8 mouse cellular contexts compared by ENCODE assay signal in genomic region chr5:123906976-123907630, GRCm38 (mm10). TPM values are rescaled to one million over a fixed set of nuclear protein-coding genes. Genes with fewer than 3 reads are reported as not detected.
A peak's percentile ranks its signal among the peaks of the same experiment; 100 is the strongest.
DNase-seq lines count a peak whose midpoint lies in the region; ATAC-seq and TF ChIP-seq lines count a peak whose summit lies in the region.

Gene Denr, plus strand, starts transcription at chr5:123907175.

- WGBS in forebrain, embryonic 14.5 days = under 1% methylated on average over 49 of the region's 61 CpGs
- under 1% methylated on average over 61 of the region's 61 CpGs for WGBS in lung, adult 2 months

- H3K27ac ChIP-seq in ES-Bruce4 (ENCODE audit: insufficient read depth, low read length) = no peak within 1 kb of the TSS
- H3K27ac ChIP-seq in forebrain, embryonic 14.5 days (ENCODE audit: low read depth, low read length) = peak within 1 kb of the TSS; percentile 82

- peak; percentile 83 for TF ChIP-seq CTCF in ES-Bruce4 (IDR thresholded peaks at IDR 0.05; ENCODE audit: low read depth, low read length)
- TF ChIP-seq CTCF in lung, adult 2 months (IDR thresholded peaks at IDR 0.05; ENCODE audit: insufficient read depth, low read length) = peak; percentile 61

- H3K9ac ChIP-seq in ES-Bruce4 (ENCODE audit: low read depth, poor library complexity, severe bottlenecking) = peak within 1 kb of the TSS; percentile 96
- H3K9ac ChIP-seq in forebrain, embryonic 14.5 days (ENCODE audit: low read length) = peak within 1 kb of the TSS; percentile 99

- no peaks in the 10 kb centered on the region for H3K9me3 ChIP-seq in ES-Bruce4 (replicated peaks; ENCODE audit: control insufficient read depth, insufficient read depth, low read length, poor library complexity, severe bottlenecking)
- H3K9me3 ChIP-seq in forebrain, embryonic 14.5 days (replicated peaks; ENCODE audit: control insufficient read depth, low read length) = no peaks in the 10 kb centered on the region

- no peak for TF ChIP-seq EP300 in ES-Bruce4 (IDR thresholded peaks at IDR 0.05; ENCODE audit: insufficient read depth, low read depth, low read length)

- peak within 1 kb of the TSS; percentile 71 for H3K4me2 ChIP-seq in forebrain, embryonic 14.5 days (ENCODE audit: low read length)

- no peaks in the 10 kb centered on the region for H3K27me3 ChIP-seq in ES-Bruce4 (ENCODE audit: control insufficient read depth, insufficient read depth, low read length, poor library complexity, severe bottlenecking)
- no peaks in the 10 kb centered on the region for H3K27me3 ChIP-seq in forebrain, embryonic 14.5 days (replicated peaks; ENCODE audit: control insufficient read depth, insufficient read depth, low read length)

- H3K4me1 ChIP-seq in ES-Bruce4 (ENCODE audit: control insufficient read depth, insufficient read depth, low read length) = no peaks in the 10 kb centered on the region
- H3K4me1 ChIP-seq in forebrain, embryonic 14.5 days (ENCODE audit: control insufficient read depth, insufficient read depth, low read length) = peaks cover 9% of the 10 kb centered on the region
- H3K4me1 ChIP-seq in lung, adult 2 months (ENCODE audit: control insufficient read depth, insufficient read depth, low read length) = peaks cover 4% of the 10 kb centered on the region; the same call in 1 of the 2 replicates

- ATAC-seq in cerebellum, adult (ENCODE audit: insufficient number of reproducible peaks, low FRiP score, low TSS enrichment) = peak; percentile 92
- peak; percentile 97 for ATAC-seq in forebrain, embryonic 14.5 days
- peak; percentile 91 for ATAC-seq in neutrophil, adult 5-6 weeks (ENCODE audit: extremely low read depth, insufficient number of reproducible peaks, low FRiP score, poor library complexity, severe bottlenecking)

- peak; percentile 98 for DNase-seq in forebrain, embryonic 14.5 days (ENCODE audit: low spot score)
- peak; percentile 97 for DNase-seq in heart, postnatal 25 days (ENCODE audit: low spot score)
- peak; percentile 98 to 99 for DNase-seq in layer of hippocampus, adult 18-20 months (ENCODE audit: low spot score in 2 of 2)
- DNase-seq in lung, adult 2 months = peak; percentile 99
- DNase-seq in thymus, adult 18-20 months = peak; percentile 96

- intact Hi-C loops in heart, postnatal 25 days (cut with DNase I) = loop anchor here (2.0 to 5.0 kb wide), 3 partner anchors 80 to 280 kb away; no protein-coding TSS in a partner anchor

- peak; percentile 80 for TF ChIP-seq POLR2A in ES-Bruce4 (IDR thresholded peaks at IDR 0.05; ENCODE audit: insufficient read depth, low read length)
- peak; percentile 72; the same call in 1 of the 2 replicates for TF ChIP-seq POLR2A in lung, adult 2 months (IDR thresholded peaks at IDR 0.05; ENCODE audit: borderline replicate concordance, extremely low read depth, low read depth, low read length)

- H3K36me3 ChIP-seq in ES-Bruce4 (ENCODE audit: control insufficient read depth, insufficient read depth, low read length, poor library complexity, severe bottlenecking) = peaks cover 27% of the 10 kb centered on the region
- peaks cover 38% of the 10 kb centered on the region for H3K36me3 ChIP-seq in forebrain, embryonic 14.5 days (ENCODE audit: control insufficient read depth, insufficient read depth, low read length)

- H3K4me3 ChIP-seq in ES-Bruce4 (ENCODE audit: low read depth, low read length) = peak within 1 kb of the TSS; percentile 100
- peak within 1 kb of the TSS; percentile 96 for H3K4me3 ChIP-seq in forebrain, embryonic 14.5 days (ENCODE audit: low read depth, low read length)
- H3K4me3 ChIP-seq in lung, adult 2 months (replicated peaks; ENCODE audit: extremely low read depth, low read depth, low read length) = peak within 1 kb of the TSS; percentile 93

RNA-seq across cellular contexts. Expression of gene Denr, which starts in this region (rescaled TPM):
- polyA plus RNA-seq in ES-Bruce4 (2011; ENCODE audit: insufficient read depth, insufficient read length, low read depth, missing spikeins) = 143 and 159 TPM in 2 replicates
- polyA plus RNA-seq in forebrain, embryonic 14.5 days (2014; fragmentation: Nextera tagmentation; extraction: Ambion mirVana) = 95.3 and 127 TPM in 2 replicates
- 10 to 100 TPM; 48.0 to 48.9 TPM for total RNA-seq in heart, postnatal 25 days (2021)
- total RNA-seq in layer of hippocampus, adult 18-20 months (2021) = 10 to 100 TPM; 64.9 TPM
- 18.7 and 20.3 TPM in 2 replicates for polyA plus RNA-seq in lung, adult 2 months (2012; rRNA removed)
- 23.0 and 27.9 TPM in 2 replicates for total RNA-seq in neutrophil, adult 5-6 weeks (2017)
